Mouse (Mus musculus): ENCODE data around the gene Myzap. TPM values are rescaled to one million over a fixed set of nuclear protein-coding genes. Genes with fewer than 3 reads are reported as not detected.
A peak's percentile ranks its signal among the peaks of the same experiment; 100 is the strongest.

Gene Myzap
- total RNA-seq, 2 experiments from 2014 or later, result 0.71 to 1.3 TPM

DNA sequence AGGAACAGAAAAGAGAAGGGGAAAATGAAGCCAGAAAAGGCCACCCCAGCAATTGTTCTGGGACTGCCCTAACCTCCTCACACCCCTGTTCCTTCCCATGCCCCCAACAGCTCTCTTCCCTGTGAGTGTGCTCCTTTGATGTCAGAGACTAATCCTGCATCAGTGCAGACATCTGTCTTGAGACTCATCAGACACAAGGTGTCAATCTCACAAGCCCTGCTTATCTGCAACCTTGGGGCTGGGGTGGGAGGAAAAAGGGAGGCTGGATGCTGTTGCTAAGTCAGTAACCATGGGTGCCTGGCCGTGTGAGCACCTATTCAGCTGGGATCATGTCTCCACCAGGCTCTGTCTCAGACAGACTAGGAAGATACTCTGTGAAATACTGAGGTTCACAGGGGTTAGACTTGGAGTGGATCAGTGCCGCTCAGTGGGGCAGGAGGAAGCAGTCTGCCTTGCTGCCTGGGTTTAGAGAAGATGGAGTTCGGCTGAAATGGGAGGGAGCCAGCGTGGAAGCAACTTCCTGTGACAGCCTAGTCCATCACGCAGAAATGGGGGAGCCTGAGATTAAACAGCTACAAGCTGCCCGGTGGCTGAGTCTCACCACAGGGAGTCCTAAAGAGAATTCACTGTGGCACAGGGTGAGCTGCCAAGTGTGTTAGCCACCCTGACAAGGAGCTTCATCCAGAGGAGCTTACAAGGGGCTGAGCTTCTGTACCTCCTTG lies 12.9 kb upstream of the Myzap start:
- DNase-seq (ENCODE audit: low spot score in 2 of 2), result no peak

DNA sequence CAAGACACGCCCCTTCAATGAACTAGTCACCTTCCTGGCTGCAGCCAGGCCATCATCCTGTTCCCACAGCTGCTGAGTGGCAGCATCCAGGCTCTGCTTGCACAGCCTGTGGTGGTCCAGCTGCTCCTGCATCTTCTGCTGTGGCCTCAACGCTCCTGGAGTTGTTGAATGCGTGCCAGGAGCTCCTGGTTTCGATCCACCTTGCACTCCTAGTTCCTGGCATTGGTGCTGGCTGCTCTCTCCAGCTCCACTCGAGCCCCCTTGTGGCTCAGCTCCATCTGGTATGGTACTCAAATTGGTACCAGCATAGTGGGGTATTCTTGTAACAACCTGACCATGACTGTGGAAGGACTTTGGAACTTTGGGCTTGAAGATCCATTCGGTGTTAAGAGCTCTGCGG lies 7.7 kb upstream of the Myzap start:
- DNase-seq (ENCODE audit: low spot score in 2 of 2), result no peak

DNA sequence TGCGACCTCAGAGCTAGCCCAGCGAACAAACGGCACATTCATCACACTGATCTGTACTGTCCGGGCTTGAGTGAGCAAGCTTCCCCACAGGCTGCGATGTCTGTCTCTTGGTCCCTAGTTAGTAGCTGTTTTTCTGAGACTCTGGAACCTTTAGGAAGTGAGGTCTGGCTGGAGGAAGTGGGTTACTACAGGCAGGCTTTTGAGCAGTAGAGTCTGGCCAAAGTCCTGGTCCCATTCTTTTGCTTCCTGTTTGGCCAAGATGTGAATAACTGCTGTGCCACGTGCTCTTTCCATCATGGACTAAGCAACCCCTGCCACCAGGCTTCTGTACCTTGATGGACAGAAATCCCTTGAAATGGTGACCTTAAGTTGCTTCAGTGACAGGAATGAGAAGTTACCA lies 4.7 kb upstream of the Myzap start:
- DNase-seq (ENCODE audit: low spot score in 2 of 2), result no peak

DNA sequence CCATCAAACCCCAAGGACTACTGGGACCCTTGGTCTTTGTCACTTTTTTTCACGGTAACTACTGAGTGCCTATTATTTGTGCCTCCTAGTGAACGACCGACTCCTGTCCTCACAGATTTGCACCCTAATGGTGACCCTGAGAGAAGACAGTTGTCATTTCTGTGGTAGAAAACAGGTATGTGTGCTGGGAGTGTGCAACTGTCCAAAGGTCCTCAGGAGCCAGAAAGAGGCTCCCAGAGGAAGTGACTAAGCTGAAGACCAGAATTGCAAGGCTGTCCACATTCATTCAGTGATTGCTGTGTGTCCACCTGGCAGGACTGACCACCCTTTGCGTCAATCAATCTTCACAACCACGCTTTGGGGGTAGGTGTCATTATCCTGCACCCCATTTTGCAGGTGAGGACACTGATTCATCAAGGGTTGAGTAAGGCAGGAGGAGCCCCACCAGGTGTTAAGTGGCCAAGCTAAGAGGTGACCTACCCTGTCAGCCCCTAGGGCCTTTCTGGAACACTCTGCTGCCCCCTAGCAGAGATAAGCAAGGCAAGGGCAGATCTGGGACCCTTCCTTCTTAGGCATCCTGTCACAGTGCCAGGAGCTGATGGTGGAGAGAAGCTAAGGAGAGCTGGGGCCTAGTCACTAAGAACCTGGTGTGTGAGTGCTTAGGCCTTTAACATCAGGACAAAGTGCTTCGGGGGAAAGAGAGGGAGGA lies 571 bp upstream of the Myzap start:
- no peak for DNase-seq (ENCODE audit: low spot score in 2 of 2)

DNA sequence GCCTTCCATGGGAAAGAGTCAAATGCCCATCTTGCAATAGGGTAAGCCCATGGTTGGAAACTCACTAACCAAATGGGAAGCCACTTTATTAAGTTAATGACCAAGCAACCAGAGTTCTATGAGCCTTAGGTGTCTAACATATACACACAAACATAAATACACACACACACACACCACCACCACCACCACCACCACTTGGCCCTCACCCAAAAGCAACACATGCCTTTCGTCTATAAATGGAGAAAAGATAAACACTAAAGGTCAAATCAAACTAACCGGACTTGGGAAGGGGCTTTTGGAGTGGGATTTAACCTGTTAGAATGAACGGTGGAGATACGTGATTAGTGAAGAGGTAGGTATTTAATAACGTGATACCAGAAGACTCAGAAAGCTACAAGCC lies 1.1 kb downstream of the Myzap start:
- DNase-seq (ENCODE audit: low spot score in 2 of 2), result no peak

DNA sequence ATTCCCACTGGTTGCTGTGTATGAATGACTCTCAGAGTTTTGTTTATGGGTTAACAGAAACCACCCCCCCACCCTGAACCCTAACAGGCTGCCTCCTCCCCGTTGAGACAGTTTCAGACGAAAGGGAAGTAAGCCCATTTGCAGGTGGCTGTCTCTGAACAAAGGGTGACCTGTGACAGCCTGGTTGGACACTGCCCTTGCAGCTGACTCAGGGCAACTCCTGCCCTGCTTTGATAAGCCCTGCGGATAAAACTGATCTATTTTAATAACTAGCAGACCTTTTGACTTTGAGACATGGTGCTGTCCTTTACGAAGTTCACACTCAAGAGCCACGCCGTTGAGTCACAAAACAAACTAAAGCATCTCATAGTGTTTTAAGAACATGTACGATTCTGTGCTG lies 2.4 kb downstream of the Myzap start:
- no peak for DNase-seq (ENCODE audit: low spot score in 2 of 2)

DNA sequence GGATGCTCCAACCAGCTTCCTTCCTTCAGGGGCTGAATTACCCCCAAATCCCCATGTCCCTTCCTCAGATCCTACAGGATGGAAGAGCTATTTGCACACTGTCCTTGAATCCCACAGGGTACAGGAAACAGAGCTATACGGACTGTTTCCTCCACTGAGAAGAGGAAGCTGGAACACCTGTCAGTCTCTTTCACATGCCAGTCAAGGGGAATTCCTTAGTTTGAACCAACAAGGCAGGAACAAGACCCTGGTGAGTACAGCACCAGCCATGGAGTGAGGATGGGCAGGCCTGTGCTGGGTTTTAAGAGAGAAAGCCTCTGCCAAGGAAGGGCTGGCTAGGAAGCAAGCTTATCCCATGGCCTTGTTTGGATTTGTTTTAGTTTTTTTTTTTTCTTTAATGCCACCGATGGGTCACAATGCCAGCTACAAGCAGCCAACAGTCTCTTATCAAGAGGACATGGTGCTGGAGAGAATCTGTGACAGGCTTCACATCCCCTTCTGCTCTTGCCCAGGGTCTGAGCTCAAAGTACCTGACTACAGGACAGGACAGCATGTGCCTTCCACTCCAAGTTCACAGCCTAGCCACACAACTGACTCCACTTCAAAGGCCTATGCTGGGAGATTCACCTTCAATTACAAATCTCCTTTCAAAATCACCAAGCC lies 3.1 kb downstream of the Myzap start:
- DNase-seq (ENCODE audit: low spot score in 2 of 2), result no peak

DNA sequence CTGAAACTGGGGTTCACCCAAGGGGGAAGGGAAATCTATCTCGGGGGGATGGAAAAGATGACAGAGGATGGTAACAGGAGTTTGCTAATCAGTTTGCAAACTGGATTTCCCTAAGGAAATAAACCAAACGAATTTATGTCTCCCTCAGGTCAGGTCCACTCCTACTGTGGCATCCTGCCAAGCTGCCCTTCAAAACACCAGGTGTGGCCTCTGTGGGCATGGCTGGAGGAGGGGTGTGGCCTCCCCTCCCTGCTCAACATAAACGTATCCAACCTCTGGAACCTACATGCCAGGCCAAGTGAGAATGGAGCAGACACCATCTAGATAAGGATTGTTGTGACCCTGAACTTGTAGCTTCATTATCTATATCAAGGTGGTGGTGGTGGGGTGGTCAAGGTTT lies 5.8 kb downstream of the Myzap start:
- no peak for DNase-seq (ENCODE audit: low spot score in 2 of 2)

DNA sequence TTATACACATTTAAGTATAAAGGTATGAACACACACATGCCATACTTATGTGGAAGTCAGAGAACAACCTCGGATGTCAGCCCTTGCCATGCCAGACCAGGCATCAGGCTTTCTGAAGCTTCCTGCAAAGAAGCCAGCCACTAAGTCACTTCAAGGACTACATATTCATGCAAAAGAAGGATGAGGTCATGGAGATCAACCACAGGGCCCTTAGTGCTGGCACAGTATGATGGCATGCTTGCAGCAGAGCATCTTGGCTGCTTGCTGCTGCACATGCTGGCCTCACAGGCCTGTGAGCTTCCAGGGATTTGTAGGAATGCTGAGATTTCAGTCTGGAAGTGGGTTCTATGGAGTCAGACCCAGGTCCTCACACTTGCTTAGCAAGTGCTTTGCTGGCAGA lies 9.4 kb downstream of the Myzap start:
- DNase-seq (ENCODE audit: low spot score in 2 of 2), result no peak

DNA sequence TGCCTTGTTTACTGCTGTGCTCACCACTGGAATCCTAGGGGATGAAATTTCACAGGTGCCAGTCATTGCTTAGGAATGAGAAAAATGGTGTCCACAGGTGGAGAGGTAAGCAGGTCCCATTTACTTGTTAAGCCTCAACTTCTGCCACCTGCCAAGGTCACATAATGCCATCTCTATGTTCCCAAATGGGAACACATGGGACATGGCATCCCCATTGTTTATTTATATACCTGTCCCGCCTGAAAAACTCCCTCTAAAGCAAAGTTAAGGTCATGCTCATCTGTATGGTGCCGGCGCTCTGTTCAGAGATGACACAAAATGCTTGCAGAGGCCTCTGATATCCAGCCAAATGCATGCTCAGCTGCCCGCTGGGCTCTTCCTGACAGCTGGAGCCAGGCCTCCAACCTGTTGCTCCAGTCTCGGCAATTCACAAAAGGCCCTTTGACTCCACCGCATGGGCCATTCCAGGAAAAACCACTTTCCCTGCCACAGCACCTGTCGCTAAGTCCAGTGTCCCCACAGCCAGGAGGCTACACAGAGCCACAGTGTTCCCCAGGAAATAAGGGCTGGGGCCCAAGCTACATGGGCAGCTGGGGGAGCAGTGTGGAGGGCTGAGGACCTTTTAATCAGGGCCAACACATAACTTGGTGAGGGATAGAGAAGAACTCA lies 13.1 kb downstream of the Myzap start:
- DNase-seq (ENCODE audit: low spot score in 2 of 2), result no peak

DNA sequence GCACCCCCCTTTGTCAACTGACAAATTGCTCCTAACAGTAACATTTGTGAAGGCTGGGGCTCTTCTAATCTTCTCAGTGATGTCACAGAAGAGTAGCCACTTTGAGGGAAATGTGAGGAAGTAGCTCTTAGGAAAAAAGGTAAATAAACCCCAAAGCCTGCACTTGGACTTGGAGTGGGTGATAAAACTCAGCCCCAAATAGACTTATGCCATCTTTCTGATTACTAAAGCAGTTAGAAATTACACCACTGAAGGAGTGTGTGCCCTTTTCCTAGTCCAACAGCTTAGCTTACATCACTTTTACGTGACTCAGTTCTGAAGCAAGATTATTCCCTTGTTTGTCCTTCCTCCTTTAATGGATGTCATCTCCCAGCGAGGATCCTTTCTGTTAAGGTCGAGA lies 17.7 kb downstream of the Myzap start:
- no peak for DNase-seq (ENCODE audit: low spot score in 2 of 2)

DNA sequence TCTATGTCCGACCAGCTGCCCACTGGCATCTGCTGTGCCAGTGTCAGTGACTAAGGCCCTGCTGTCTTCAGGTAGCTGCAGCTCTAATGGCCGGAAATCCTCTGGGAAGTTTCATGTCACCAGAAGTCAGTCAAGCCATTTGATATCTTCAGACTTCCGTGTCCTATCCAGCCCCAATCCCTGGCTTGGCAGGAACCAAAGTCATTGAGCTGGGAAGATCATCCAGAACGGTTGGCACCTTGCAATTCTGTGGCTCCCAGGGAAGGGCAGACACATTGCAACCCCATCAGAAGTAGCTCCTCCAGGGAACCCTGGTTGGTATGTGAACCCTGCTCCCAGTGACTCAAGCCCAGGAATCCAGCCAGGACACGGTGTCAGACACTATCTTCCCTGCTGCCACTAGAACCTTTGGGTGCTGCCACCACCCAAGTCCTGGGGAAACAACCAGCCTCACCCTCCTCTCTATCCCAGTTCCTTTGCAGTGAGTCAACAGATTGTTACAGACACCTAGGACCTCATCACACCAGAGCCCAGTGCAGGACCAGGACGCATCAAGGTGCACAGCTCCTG lies 18.3 kb downstream of the Myzap start:
- no peak for DNase-seq (ENCODE audit: low spot score in 2 of 2)

DNA sequence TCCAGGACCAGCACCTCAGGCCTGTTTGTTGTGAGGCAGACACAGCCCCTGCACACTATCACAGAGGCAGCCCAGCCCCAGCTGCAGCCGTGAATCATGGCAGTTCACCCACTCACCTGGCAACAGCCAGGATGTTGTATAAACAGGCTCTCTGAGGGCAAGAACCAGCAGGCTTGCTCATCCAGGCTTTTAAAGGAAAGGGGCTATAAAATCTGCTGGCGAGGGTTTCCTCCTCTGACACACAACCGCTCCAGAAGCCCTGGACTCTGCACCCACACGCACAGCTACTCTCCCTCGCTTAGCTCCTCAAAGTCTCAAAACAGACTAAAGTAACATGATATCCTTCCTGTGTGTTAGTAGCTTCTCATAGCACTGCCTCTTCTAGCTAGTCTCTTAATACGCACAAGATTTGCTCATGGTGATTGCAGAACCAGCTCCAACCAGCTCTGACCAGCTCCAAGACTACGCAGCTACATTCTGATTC lies 21.0 kb downstream of the Myzap start:
- peak; percentile 4 to 8 for DNase-seq (ENCODE audit: low spot score in 2 of 2)

DNA sequence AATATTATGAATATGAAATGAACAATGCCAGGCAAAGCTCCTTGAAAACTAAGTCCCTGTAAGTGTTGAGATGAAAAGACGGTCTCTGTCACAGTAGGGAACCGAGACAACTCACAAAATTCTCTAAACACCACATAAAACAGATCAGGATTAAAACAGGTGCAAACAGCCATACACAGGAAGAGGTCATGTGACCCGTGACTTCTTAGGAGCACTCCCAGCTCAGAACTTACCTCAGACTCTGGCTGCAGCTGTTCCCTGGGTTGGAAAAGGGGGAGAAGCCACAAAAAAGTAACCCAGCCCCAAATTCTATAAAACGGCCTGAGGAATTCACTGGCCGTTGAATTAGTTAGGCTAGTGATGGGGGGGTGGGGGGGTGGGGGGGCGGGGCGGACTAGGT lies 22.0 kb downstream of the Myzap start:
- DNase-seq (ENCODE audit: low spot score in 2 of 2), result no peak

DNA sequence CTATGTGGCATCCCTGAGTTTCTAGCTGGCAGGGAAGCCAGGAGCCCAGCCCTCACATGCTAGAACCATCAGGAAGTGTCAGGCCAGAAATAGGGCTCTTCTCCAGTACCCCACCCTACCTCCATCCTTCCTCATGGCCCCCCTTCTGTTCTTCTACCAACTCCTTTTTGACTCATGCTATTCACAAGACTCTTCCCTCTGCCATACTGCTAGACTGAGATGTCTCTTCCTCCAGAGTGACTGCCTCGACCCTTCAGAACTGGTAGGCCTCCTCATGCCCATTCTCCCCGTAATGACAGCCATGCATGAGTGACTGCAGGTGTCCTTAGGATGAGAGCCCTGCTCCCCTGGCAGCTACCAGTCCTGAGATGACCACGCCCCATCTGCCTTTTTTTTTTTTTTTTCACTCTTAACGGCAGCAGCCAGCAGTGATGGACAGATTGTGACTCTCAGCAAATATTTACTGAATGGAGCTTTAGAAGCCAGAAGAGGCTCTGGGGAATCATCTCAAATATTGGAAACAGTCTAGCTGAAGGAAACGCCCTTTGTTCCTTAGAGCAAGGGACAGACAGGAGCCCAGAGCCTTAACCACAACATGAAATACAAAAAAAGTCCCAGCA lies 23.7 kb downstream of the Myzap start:
- no peak for DNase-seq (ENCODE audit: low spot score in 2 of 2)

DNA sequence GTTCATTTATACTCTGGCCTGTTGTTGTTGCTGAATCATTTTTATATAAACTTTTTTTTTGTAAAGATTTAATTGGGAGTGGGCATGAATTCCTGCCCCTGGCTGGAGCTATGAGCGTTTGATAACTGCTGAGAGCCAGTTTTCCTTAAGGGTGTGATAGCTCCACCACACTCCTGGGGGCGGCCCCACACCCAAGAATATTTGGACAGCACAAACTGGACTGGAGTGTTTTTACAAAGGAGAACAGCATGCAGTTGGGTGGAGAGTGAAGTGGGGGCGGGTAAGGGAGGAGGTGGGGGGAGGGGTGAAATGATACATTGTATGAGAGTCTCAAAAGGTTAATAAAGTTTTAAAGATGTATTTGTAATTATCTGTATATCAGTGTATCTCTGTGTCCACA lies 24.8 kb downstream of the Myzap start:
- DNase-seq (ENCODE audit: low spot score in 2 of 2), result no peak

DNA sequence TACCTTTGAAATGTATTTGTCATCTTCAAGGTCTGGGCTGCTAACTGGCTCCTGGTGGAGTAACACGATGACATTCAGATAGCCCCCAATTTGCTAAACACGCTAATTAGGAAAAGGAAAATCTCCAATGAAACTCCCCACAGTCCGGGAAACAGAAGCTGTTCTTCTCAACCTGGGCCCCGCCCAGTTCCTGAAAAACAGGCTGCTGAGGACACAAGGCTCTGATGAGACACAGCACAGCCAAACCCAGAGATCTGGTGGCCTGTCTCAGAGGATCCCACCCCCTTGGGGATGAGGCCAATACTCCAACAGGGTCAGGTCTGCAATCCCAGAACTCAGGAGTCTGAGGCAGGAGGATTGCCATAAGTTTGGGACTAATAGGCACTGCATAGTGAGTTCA lies 25.4 kb downstream of the Myzap start:
- DNase-seq (ENCODE audit: low spot score in 2 of 2), result no peak

DNA sequence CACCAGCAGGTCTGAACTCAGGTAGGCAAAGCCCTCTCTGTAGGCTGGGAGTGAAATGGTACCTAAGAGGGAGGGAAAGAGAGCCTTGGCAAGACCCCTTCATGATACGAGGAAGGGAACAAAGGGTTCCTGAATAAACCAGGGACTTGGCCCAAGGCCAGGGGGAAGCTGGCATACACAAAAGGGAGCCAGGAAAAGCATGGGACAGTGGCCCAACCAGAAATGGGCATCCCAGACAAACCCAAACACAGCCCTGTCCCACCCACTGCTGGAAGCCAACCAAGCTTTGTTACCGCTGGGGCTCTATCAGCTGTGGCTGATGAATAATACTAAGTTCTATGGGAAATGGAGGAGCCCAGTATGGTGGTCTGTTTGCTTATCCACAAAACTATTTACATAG lies 34.4 kb downstream of the Myzap start:
- DNase-seq (ENCODE audit: low spot score in 2 of 2), result peak in 1 of 2 experiments; percentile 27

DNA sequence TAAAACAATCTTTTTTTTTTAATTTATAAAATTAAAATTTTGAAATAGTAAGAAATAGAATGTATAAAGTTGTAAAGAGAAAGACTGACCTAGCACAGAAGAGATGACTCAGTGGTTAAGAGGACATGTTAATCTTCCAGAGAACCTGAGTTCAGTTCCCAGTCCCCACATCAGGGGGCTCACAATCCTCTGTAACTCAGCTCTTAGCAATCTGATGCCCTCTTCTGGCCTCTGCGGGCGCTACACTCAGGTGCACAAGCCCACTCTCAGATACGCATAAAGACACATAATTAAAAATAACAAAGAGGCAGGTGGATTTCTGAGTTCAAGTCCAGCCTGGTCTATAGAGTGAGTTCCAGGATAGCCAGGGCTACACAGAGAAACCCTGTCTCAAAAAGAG lies 38.2 kb downstream of the Myzap start:
- DNase-seq (ENCODE audit: low spot score in 2 of 2), result no peak

DNA sequence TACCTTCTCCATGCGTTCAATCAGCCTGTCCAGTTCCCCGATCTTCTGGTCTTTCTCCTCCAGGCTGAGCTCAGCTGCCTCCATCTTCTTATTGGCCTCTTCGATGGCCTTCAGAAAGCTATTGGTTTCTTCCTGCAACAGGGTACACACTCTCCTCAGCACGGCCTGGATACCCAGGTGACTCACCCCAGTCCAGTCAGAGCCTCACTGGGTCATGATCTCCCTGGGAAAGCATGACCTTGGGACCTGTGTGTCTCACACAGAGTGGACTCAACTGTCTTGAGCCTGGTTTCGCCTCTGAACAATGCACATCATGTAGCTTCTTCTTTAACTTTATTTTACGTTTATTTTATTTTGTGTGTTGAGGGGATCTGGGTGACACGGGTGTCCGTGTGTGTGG lies 42.0 kb downstream of the Myzap start:
- no peak for DNase-seq (ENCODE audit: low spot score in 2 of 2)

DNA sequence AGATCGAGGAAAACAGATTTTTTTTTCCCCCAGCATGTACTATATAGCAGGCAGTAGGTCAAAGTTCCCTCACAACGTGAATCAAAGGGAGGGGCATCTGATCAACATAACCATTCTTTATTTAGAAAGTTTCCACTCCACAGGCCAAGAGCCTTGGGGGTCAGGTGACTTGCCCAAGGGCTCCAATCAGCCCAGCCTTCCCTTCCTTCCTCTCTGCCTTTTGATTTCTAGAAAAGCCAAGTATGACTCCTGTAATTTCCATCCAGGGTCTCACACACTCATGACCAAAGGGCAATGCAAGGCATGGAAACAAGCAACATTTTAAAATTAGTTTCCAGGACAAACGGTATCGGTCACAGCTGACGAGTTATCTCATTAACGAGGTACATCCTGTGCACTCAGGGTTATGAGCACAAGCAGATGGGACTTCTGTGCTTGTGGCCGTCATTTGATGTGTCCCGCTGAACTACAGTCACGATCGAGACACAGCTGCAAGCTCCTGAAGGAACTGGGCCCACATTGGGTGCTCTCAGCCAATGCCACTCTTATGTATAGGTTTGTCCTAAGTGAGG lies 44.4 kb downstream of the Myzap start:
- no peak for DNase-seq (ENCODE audit: low spot score in 2 of 2)

All from layer of hippocampus, adult 18-20 months (tissue).